Mouse (Mus musculus) embryonic facial prominence, embryonic 15.5 days (tissue): Measurements from ENCODE around the gene Prmt9. TPM values are rescaled to one million over a fixed set of nuclear protein-coding genes. Genes with fewer than 3 reads are reported as not detected.

Source experiments
- ATAC-seq: fragments of 200-750 bp; cut with Nextera tagmentation; 2 replicates; pipeline ENCODE4 v1.8.0; 2017; ENCODE audit warnings: low read depth, moderate TSS enrichment; ENCODE audit not compliant: insufficient number of reproducible peaks, low FRiP score, low TSS enrichment
- H3K27ac ChIP-seq: fragments of 300-500 bp; sonication (generic); replicated peaks from 2 replicates; pipeline ENCODE4 v1.5.1; 2015; ENCODE audit warnings: mild to moderate bottlenecking, inconsistent platforms
- H3K27me3 ChIP-seq: fragments of 300-500 bp; sonication (generic); 2 replicates; pipeline ENCODE4 v1.6.1; 2015; ENCODE audit warnings: inconsistent platforms
- H3K36me3 ChIP-seq: fragments of 300-500 bp; sonication (generic); 2 replicates; pipeline ENCODE4 v1.6.1; 2015; ENCODE audit warnings: mild to moderate bottlenecking, inconsistent platforms
- H3K4me1 ChIP-seq: fragments of 300-500 bp; sonication (generic); 2 replicates; pipeline ENCODE4 v1.6.1; 2015; ENCODE audit warnings: inconsistent platforms
- H3K4me2 ChIP-seq: fragments of 300-500 bp; sonication (generic); replicated peaks from 2 replicates; pipeline ENCODE4 v1.6.1; 2015; ENCODE audit warnings: mild to moderate bottlenecking, inconsistent platforms
- H3K4me3 ChIP-seq: fragments of 300-500 bp; sonication (generic); replicated peaks from 2 replicates; pipeline ENCODE4 v1.5.1; 2015; ENCODE audit warnings: mild to moderate bottlenecking, inconsistent platforms
- H3K9ac ChIP-seq: fragments of 300-500 bp; sonication (generic); 2 replicates; pipeline ENCODE4 v1.6.1; 2015; ENCODE audit warnings: inconsistent platforms
- H3K9me3 ChIP-seq: fragments of 300-500 bp; sonication (generic); replicated peaks from 2 replicates; pipeline ENCODE4 v1.6.1; 2016; ENCODE audit warnings: inconsistent platforms
- WGBS: fragments of 180-500 bp; shearing (Covaris S2); methylation state at CpG from one replicate; pipeline ENCODE4 v1.1.7; 2015; 5-methylcytosine and 5-hydroxymethylcytosine counted together
- polyA plus RNA-seq: library from polyadenylated mRNA; unstranded; fragments of >200 nt; fragmentation: Nextera tagmentation; extraction: Ambion mirVana; gene quantifications from 2 replicates; pipeline ENCODE4 v1.2.1, GENCODE M21; 2015

The Prmt9 gene
- polyA plus RNA-seq, result 18.3 and 20.3 TPM in 2 replicates

- no peaks in the 10 kb centered on the region for H3K27me3 ChIP-seq
- peak within 1 kb of the TSS; percentile 63 for H3K4me2 ChIP-seq
- H3K27ac ChIP-seq, result peak within 1 kb of the TSS; percentile 84
- H3K4me1 ChIP-seq, result 0 out of 2 replicates have a peak, but pooled peaks cover 6% of the 10 kb centered on the region
- H3K4me3 ChIP-seq, result peak within 1 kb of the TSS; percentile 65
- H3K9me3 ChIP-seq, result no peaks in the 10 kb centered on the region
- WGBS, result 3% methylated on average over 42 of the region's 42 CpGs
- peak; percentile 95 for ATAC-seq
- peaks cover 24% of the 10 kb centered on the region for H3K36me3 ChIP-seq
- peak within 1 kb of the TSS; percentile 84 for H3K9ac ChIP-seq
Observed at GRCm38 (mm10) chr8:77549121-77549706, at the start of gene Prmt9. Gene Prmt9, plus strand, starts transcription at chr8:77549397.

- H3K9me3 ChIP-seq, result no peaks in the 10 kb centered on the region
- H3K27ac ChIP-seq, result no peak overlapping the region
- H3K27me3 ChIP-seq, result no peaks in the 10 kb centered on the region
- no peak for ATAC-seq
- peaks cover 21% of the 10 kb centered on the region for H3K4me1 ChIP-seq
- 93% methylated on average over 3 of the region's 3 CpGs for WGBS
- no peak overlapping the region for H3K4me3 ChIP-seq
- no peaks in the 10 kb centered on the region for H3K36me3 ChIP-seq
- no peak overlapping the region for H3K9ac ChIP-seq
- no peak overlapping the region for H3K4me2 ChIP-seq
Observed at GRCm38 (mm10) chr8:77500264-77500663, 48.9 kb upstream of the Prmt9 start.

- H3K27me3 ChIP-seq, result no peaks in the 10 kb centered on the region
- no peaks in the 10 kb centered on the region for H3K9me3 ChIP-seq
- peaks cover 18% of the 10 kb centered on the region for H3K4me1 ChIP-seq
- no peak overlapping the region for H3K27ac ChIP-seq
- no peaks in the 10 kb centered on the region for H3K36me3 ChIP-seq
- H3K4me2 ChIP-seq, result no peak overlapping the region
- WGBS, result 80% methylated on average over 8 of the region's 8 CpGs
- H3K4me3 ChIP-seq, result no peak overlapping the region
- ATAC-seq, result no peak
- H3K9ac ChIP-seq, result no peak overlapping the region
Observed at GRCm38 (mm10) chr8:77501131-77501530, 48.1 kb upstream of the Prmt9 start.

- H3K27me3 ChIP-seq, result no peaks in the 10 kb centered on the region
- H3K36me3 ChIP-seq, result no peaks in the 10 kb centered on the region
- H3K27ac ChIP-seq, result 0 out of 2 replicates have a peak overlapping the region, but pooled peaks have one; percentile 34
- ATAC-seq, result no peak
- peaks cover 18% of the 10 kb centered on the region for H3K4me1 ChIP-seq
- 70% methylated on average over 6 of the region's 6 CpGs for WGBS
- H3K9me3 ChIP-seq, result no peaks in the 10 kb centered on the region
- H3K4me2 ChIP-seq, result no peak overlapping the region
- no peak overlapping the region for H3K4me3 ChIP-seq
- H3K9ac ChIP-seq, result no peak overlapping the region
Observed at GRCm38 (mm10) chr8:77502547-77502946, 46.6 kb upstream of the Prmt9 start.

DNA sequence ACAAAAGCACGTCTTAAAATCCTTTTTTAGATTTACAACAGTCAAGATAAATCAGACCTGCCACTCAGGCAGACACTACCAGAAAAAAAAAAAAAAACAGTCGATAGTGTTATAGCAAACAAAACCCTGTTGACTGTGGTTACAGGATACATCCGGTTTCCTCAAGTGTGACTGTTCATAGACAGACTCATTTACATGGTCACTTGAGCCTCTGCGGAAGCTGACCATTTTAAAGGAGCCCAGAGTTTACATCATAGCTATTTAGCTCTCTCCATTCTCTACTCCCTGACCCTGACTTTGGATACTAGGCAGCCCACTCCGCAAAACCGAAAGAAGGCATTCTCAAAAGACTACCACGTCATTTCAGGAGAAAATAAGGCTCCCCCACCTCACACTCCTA is 42.7 kb upstream of the Prmt9 start:
- Histone ChIP-seq H3K9ac (no peak overlapping the region), H3K9me3 (no peaks in the 10 kb centered on the region), H3K27ac (no peak overlapping the region), H3K4me2 (no peak overlapping the region), H3K27me3 (no peaks in the 10 kb centered on the region), H3K4me3 (no peak overlapping the region), H3K4me1 (peaks cover 22% of the 10 kb centered on the region), H3K36me3 (no peaks in the 10 kb centered on the region)
- WGBS, result 81% methylated on average over 7 of the region's 7 CpGs
- ATAC-seq, result no peak

DNA sequence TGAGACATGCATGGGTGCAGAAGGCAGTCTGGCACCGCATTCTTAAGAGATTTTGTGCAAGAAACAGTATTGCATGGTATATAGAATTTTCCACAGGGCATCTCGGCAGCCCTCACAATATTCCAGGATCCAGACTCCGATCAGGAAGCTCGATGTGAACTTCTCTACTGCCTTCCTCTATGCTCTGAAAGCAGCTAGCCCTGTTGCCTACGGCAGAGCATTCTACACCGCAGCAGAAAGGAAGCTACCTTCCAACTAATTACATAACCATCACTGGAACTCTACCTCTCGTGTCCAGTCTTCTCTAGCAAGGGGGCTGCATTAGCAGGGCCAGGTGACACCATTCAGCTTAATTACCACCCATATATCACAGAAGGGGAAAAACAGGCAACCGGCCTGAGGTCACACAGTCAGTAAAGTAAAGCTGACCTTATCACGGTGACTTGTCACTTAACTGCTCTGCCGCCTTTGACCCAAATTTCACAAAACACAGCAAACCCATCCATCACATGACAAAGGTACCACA is 41.6 kb upstream of the Prmt9 start:
- no peak for ATAC-seq
- no peaks in the 10 kb centered on the region for H3K27me3 ChIP-seq
- H3K36me3 ChIP-seq, result no peaks in the 10 kb centered on the region
- no peak overlapping the region for H3K27ac ChIP-seq
- no peak overlapping the region for H3K4me2 ChIP-seq
- 72% methylated on average over 10 of the region's 10 CpGs for WGBS
- H3K9me3 ChIP-seq, result no peaks in the 10 kb centered on the region
- no peak overlapping the region for H3K9ac ChIP-seq
- H3K4me3 ChIP-seq, result no peak overlapping the region
- peaks cover 27% of the 10 kb centered on the region for H3K4me1 ChIP-seq

DNA sequence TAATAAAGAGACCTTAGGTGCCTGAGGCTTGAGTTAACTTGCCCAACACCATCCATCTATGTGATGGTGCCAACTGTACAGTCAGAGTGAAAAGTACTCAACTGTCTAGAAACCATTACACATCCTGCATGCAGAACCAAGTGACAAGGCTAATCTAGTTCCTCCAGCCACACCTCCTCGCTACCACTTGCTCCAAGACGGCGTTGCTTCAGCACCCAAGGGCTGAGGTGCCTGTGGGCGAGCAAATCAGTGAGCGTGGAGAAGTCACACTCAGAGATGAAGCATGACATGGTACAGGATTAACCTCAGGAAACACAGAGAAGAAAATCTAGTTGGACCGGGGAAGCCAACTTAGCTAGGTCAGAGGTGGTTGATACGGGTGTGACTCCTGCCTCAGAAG is 40.2 kb upstream of the Prmt9 start:
- no peak for ATAC-seq
- Histone ChIP-seq H3K9ac (no peak overlapping the region), H3K4me2 (no peak overlapping the region), H3K9me3 (no peaks in the 10 kb centered on the region), H3K4me1 (peaks cover 29% of the 10 kb centered on the region), H3K4me3 (no peak overlapping the region), H3K27me3 (no peaks in the 10 kb centered on the region), H3K27ac (no peak overlapping the region), H3K36me3 (no peaks in the 10 kb centered on the region)
- whole genome bisulfite sequencing, result 66% methylated on average over 7 of the region's 7 CpGs

DNA sequence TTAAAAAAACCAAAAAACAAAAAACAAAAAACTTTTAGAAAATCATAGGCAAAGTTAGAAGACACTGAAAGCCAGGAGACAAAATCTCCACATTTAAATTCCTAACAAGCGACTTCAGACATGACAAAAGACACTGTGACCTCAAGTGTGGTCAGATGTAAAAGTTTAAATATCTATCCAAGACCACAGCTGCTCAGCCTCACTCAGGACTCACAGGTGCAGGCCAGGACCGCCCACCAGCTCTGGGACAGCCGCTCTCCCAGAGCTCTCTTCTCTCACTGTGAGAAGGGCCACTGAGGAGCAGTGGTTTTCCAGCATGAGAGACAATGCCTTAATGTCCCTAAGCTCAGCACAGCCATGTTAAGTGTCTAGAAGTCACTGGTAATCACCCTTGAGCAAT is 38.8 kb upstream of the Prmt9 start:
- Histone ChIP-seq H3K4me3 (no peak overlapping the region), H3K36me3 (no peaks in the 10 kb centered on the region), H3K27ac (no peak overlapping the region), H3K4me1 (peaks cover 35% of the 10 kb centered on the region), H3K9me3 (no peaks in the 10 kb centered on the region), H3K9ac (no peak overlapping the region), H3K27me3 (no peaks in the 10 kb centered on the region), H3K4me2 (no peak overlapping the region)
- WGBS, result 76% methylated on average over 3 of the region's 3 CpGs
- no peak for ATAC-seq

DNA sequence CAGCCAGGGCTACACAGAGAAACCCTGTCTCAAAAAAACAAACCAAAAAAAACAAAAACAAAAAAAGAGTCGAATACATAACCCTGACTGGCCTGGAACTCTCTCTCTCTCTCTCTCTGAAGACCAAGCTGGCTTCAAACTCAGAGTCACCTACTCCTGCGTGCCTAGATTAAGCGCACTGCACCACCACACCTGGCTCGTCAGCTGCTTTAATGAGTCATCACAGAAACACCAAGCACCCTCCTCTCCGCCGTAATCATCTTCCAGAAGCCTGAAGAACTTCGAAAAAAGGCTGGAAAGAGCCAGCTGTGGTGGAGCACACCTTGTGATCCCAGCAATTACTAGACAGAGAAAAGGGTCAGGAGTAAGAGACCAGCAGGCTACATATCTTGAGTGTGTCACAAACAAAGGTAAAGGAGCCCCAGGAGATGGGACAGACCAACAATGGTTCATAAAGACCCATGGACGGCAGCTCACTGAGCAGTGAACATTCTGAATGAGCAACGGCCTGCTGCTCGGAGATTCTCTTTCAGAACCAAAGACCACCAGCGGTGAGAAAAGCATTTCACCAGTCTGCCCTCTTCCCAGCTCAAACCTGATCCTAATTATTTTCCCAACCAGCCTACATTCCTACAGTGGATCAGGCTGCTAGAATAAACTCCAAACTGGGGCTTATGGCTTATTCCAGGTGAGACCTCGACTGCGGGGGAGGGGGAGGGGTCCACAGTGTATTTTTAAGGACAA is 37.3 kb upstream of the Prmt9 start:
- Histone ChIP-seq H3K9me3 (no peaks in the 10 kb centered on the region), H3K27ac (no peak overlapping the region), H3K9ac (no peak overlapping the region), H3K27me3 (no peaks in the 10 kb centered on the region), H3K4me1 (peaks cover 49% of the 10 kb centered on the region), H3K4me3 (no peak overlapping the region), H3K4me2 (no peak overlapping the region; the same call in 1 of the 2 replicates), H3K36me3 (no peaks in the 10 kb centered on the region)
- 47% methylated on average over 13 of the region's 13 CpGs for WGBS
- no peak for ATAC-seq

GRCm38 (mm10) chr8:77515201-77515600 is 34.0 kb upstream of the Prmt9 start:
- Histone ChIP-seq H3K27me3 (no peaks in the 10 kb centered on the region), H3K9me3 (no peaks in the 10 kb centered on the region), H3K4me3 (no peak overlapping the region), H3K4me1 (peaks cover 61% of the 10 kb centered on the region), H3K27ac (no peak overlapping the region), H3K9ac (no peak overlapping the region), H3K4me2 (0 out of 2 replicates have a peak overlapping the region, but pooled peaks have one; percentile 64), H3K36me3 (no peaks in the 10 kb centered on the region)
- ATAC-seq, result no peak
- WGBS, result 86% methylated on average over 8 of the region's 8 CpGs

- Histone ChIP-seq H3K9ac (no peak overlapping the region), H3K27ac (no peak overlapping the region), H3K9me3 (no peaks in the 10 kb centered on the region), H3K36me3 (no peaks in the 10 kb centered on the region), H3K27me3 (no peaks in the 10 kb centered on the region), H3K4me2 (peak overlapping the region; percentile 64), H3K4me1 (peaks cover 58% of the 10 kb centered on the region), H3K4me3 (peak overlapping the region; percentile 83)
- WGBS, result 63% methylated on average over 8 of the region's 8 CpGs
- ATAC-seq, result no peak
Observed at GRCm38 (mm10) chr8:77515786-77516185, 33.4 kb upstream of the Prmt9 start.
